Mouse (Mus musculus) NIH3T3 (cell line): ENCODE results near the gene Unc5a.

ENCODE experiments used
- DNase-seq: peaks from one replicate; pipeline ENCODE4 v3.0.0-alpha.2; 2012; ENCODE audit warnings: low read depth

Unc5a gene

GRCm38 (mm10) chr13:55004646-55005045 is 55.4 kb downstream of the Unc5a start:
- DNase-seq = no peak

GRCm38 (mm10) chr13:55005691-55006414 is 56.6 kb downstream of the Unc5a start:
- DNase-seq = no peak

GRCm38 (mm10) chr13:55006415-55006742 is 57.2 kb downstream of the Unc5a start:
- no peak for DNase-seq

GRCm38 (mm10) chr13:55008589-55008988 is 59.4 kb downstream of the Unc5a start:
- no peak for DNase-seq

GRCm38 (mm10) chr13:55011103-55011502 is 61.9 kb downstream of the Unc5a start:
- DNase-seq = no peak

GRCm38 (mm10) chr13:55011981-55012478 is 62.8 kb downstream of the Unc5a start:
- DNase-seq = peak; percentile 32

GRCm38 (mm10) chr13:55013702-55014344 is 64.6 kb downstream of the Unc5a start:
- peak; percentile 14 for DNase-seq

GRCm38 (mm10) chr13:55014451-55014850 is 65.2 kb downstream of the Unc5a start:
- DNase-seq = no peak

- DNase-seq = no peak
Observed at GRCm38 (mm10) chr13:55017154-55017897, 68.1 kb downstream of the Unc5a start.

- no peak for DNase-seq
Observed at GRCm38 (mm10) chr13:55017898-55018599, 68.8 kb downstream of the Unc5a start.

GRCm38 (mm10) chr13:55018700-55019099 is 69.5 kb downstream of the Unc5a start:
- DNase-seq = no peak

GRCm38 (mm10) chr13:55019181-55019580 is 70.0 kb downstream of the Unc5a start:
- peak; percentile 6 for DNase-seq

GRCm38 (mm10) chr13:55020051-55020450 is 70.8 kb downstream of the Unc5a start:
- DNase-seq = no peak

- peak; percentile 5 for DNase-seq
Observed at GRCm38 (mm10) chr13:55021194-55021779, 72.1 kb downstream of the Unc5a start, which contains the start of gene Hk3. Hk3 (minus strand) TSS chr13:55021385.

GRCm38 (mm10) chr13:55022256-55022655 is 73.0 kb downstream of the Unc5a start:
- DNase-seq = no peak

GRCm38 (mm10) chr13:55022715-55023114 is 73.5 kb downstream of the Unc5a start:
- peak; percentile 13 for DNase-seq

- DNase-seq = no peak
Observed at GRCm38 (mm10) chr13:55024215-55024614, 75.0 kb downstream of the Unc5a start.

GRCm38 (mm10) chr13:55040016-55040415 is 90.8 kb downstream of the Unc5a start:
- no peak for DNase-seq

- DNase-seq = no peak
Observed at GRCm38 (mm10) chr13:55047706-55048105, 98.5 kb downstream of the Unc5a start.
